ENCODE assay signal across 12 mouse cellular contexts in the genomic region with DNA sequence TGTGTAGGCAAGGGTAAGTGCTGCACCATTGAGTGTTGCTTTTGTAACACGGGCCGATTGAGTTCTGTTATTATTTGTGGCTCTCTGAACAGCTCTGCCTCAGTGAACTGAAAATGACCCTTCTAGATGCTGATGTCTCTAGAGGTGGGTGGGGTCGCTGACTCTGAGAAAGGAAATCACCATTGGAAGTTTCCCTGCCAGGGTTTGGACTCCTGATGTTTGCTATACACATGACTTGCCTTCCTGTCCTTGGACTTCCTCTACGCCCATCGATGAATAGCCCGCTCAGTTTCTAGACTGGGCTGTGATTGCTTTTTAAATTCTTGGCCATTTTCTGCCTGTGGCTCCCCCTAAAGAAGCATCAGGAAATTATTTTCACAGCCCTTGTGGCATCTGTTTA. TPM values are rescaled to one million over a fixed set of nuclear protein-coding genes. Genes with fewer than 3 reads are reported as not detected.
DNase-seq lines count a peak whose midpoint lies in the region; ATAC-seq and TF ChIP-seq lines count a peak whose summit lies in the region.
"Had no signal": no experiment of that assay in that cellular context is flagged by ENCODE, and none has a peak within 500 bp of the region (broad histone marks: within the 10 kb centered on the region; RNA-seq: fewer than 3 reads in every experiment).

No protein-coding gene starts in this region.

- H3K27ac ChIP-seq in heart, adult 2 months: peak overlapping the region; percentile 90
- no peak overlapping the region for H3K27ac ChIP-seq in heart, embryonic 11.5 days (ENCODE audit: low read depth, low read length)
- H3K27ac ChIP-seq in midbrain, embryonic 13.5 days: no peak overlapping the region
- H3K27ac ChIP-seq: liver, embryonic 13.5 days had no signal

- no peaks in the 10 kb centered on the region for H3K27me3 ChIP-seq in heart, adult 2 months (ENCODE audit: control insufficient read depth, insufficient read depth, low read length)
- no peaks in the 10 kb centered on the region for H3K27me3 ChIP-seq in heart, embryonic 11.5 days (ENCODE audit: control insufficient read depth, insufficient read depth, low read length)
- no peaks in the 10 kb centered on the region for H3K27me3 ChIP-seq in midbrain, embryonic 13.5 days
- H3K27me3 ChIP-seq: liver, embryonic 13.5 days had no signal

- ATAC-seq in heart, embryonic 11.5 days (replicated peaks; ENCODE audit: insufficient number of reproducible peaks, low FRiP score, low TSS enrichment): no peak
- ATAC-seq in midbrain, embryonic 13.5 days: no peak
- ATAC-seq: CD4-positive, CD25-positive, alpha-beta regulatory T cell, adult 4 months had no signal

- peak; percentile 37 for TF ChIP-seq CTCF in heart, adult 2 months (IDR thresholded peaks at IDR 0.05)

- peak; percentile 26; the same call in 1 of the 2 replicates for TF ChIP-seq POLR2A in heart, adult 2 months (IDR thresholded peaks at IDR 0.05; ENCODE audit: insufficient read depth, low read depth, low read length)

- H3K4me3 ChIP-seq in heart, adult 2 months: peak overlapping the region; percentile 3; the same call in 1 of the 2 replicates
- H3K4me3 ChIP-seq in heart, embryonic 11.5 days (ENCODE audit: low read depth, low read length): no peak overlapping the region
- H3K4me3 ChIP-seq in midbrain, embryonic 13.5 days (replicated peaks): no peak overlapping the region
- H3K4me3 ChIP-seq: liver, embryonic 13.5 days had no signal

- peak; percentile 82 for TF ChIP-seq EP300 in heart, adult 2 months (IDR thresholded peaks at IDR 0.05; ENCODE audit: insufficient read depth, low read depth, low read length)

- H3K9ac ChIP-seq in heart, adult 2 months (ENCODE audit: low read depth, low read length): peak overlapping the region; percentile 24; the same call in 1 of the 2 replicates
- H3K9ac ChIP-seq in heart, embryonic 11.5 days (ENCODE audit: low read depth, low read length): no peak overlapping the region
- no peak overlapping the region for H3K9ac ChIP-seq in midbrain, embryonic 13.5 days (replicated peaks)
- H3K9ac ChIP-seq: liver, embryonic 13.5 days had no signal

- WGBS in heart, adult 2 months: 36% methylated on average over 6 of the region's 6 CpGs
- 80% methylated on average over 6 of the region's 6 CpGs for WGBS in heart, embryonic 11.5 days (ENCODE audit: insufficient replicate concordance)
- 86% methylated on average over 6 of the region's 6 CpGs for WGBS in midbrain, embryonic 13.5 days

- intact Hi-C loops in heart, adult 2 months (cut with DNase I): no loop called here

- peaks cover 8% of the 10 kb centered on the region for H3K36me3 ChIP-seq in heart, adult 2 months (ENCODE audit: control insufficient read depth, insufficient read depth, low read length)
- no peaks in the 10 kb centered on the region for H3K36me3 ChIP-seq in heart, embryonic 11.5 days (ENCODE audit: control insufficient read depth, insufficient read depth, low read length)
- H3K36me3 ChIP-seq in midbrain, embryonic 13.5 days: no peaks in the 10 kb centered on the region
- H3K36me3 ChIP-seq: liver, embryonic 13.5 days had no signal

- H3K79me2 ChIP-seq in heart, adult 2 months (replicated peaks; ENCODE audit: control insufficient read depth, insufficient read depth, low read length): no peaks in the 10 kb centered on the region

- DNase-seq in heart, adult 2 months: peak in 1 of 2 experiments; percentile 71
- DNase-seq in R1 (ENCODE audit: low read depth, low spot score): peak; percentile 90
- DNase-seq in kidney, adult 8-10 months: peak; percentile 31 to 51
- peak; percentile 49 to 66 for DNase-seq in lung, postnatal 4 days
- no peak for DNase-seq in right cerebral cortex, postnatal 10 days (ENCODE audit: low spot score in 2 of 2)
- DNase-seq in cerebellum, postnatal 36 days: no peak
- DNase-seq: adrenal gland, adult 8-10 months; liver, embryonic 13.5 days had no signal

- H3K9me3 ChIP-seq in heart, embryonic 11.5 days (replicated peaks; ENCODE audit: control insufficient read depth, low read length): no peaks in the 10 kb centered on the region
- no peaks in the 10 kb centered on the region for H3K9me3 ChIP-seq in midbrain, embryonic 13.5 days
- H3K9me3 ChIP-seq: liver, embryonic 13.5 days had no signal

- H3K4me2 ChIP-seq in heart, embryonic 11.5 days: no peak overlapping the region
- no peak overlapping the region for H3K4me2 ChIP-seq in midbrain, embryonic 13.5 days (replicated peaks)
- H3K4me2 ChIP-seq: liver, embryonic 13.5 days had no signal

- peaks cover 40% of the 10 kb centered on the region for H3K4me1 ChIP-seq in heart, adult 2 months (ENCODE audit: control insufficient read depth, insufficient read depth, low read length)
- H3K4me1 ChIP-seq in heart, embryonic 11.5 days (ENCODE audit: control insufficient read depth, insufficient read depth, low read length): no peaks in the 10 kb centered on the region
- peaks cover 8% of the 10 kb centered on the region for H3K4me1 ChIP-seq in midbrain, embryonic 13.5 days (replicated peaks)

RNA-seq across cellular contexts. Expression of a gene that starts 23.5 kb away (rescaled TPM):
- total RNA-seq in heart, adult 2 months (2021): not detected
- 8.1 TPM in 1 of 2 replicates, not detected in the other for polyA plus RNA-seq in heart, adult 2 months (2012; rRNA removed)
- polyA plus RNA-seq in heart, embryonic 11.5 days (2014; fragmentation: Nextera tagmentation; extraction: Ambion mirVana): not detected in 2 replicates
- 0.51 and 0.73 TPM in 2 replicates for polyA plus RNA-seq in midbrain, embryonic 13.5 days (2015; fragmentation: Nextera tagmentation; extraction: Ambion mirVana)
- total RNA-seq: adrenal gland, adult 8-10 months had no signal
- polyA plus RNA-seq: CD4-positive, CD25-positive, alpha-beta regulatory T cell, adult 4 months; frontal cortex, adult 2 months; liver, embryonic 13.5 days had no signal

RNA-seq across cellular contexts. Expression of a gene that starts 37.7 kb away (rescaled TPM):
- 10 to 100 TPM; 42.7 to 44.1 TPM for total RNA-seq in heart, adult 2 months (2021)
- polyA plus RNA-seq in heart, adult 2 months (2012; rRNA removed): 63.0 and 97.8 TPM in 2 replicates
- polyA plus RNA-seq in heart, embryonic 11.5 days (2014; fragmentation: Nextera tagmentation; extraction: Ambion mirVana): 1.6 and 2.1 TPM in 2 replicates
- 8.4 and 9.9 TPM in 2 replicates for polyA plus RNA-seq in midbrain, embryonic 13.5 days (2015; fragmentation: Nextera tagmentation; extraction: Ambion mirVana)

RNA-seq across cellular contexts. Expression of a gene that starts 41.2 kb away (rescaled TPM):
- 10 to 100 TPM; 13.5 to 14.6 TPM for total RNA-seq in heart, adult 2 months (2021)
- 9.8 and 17.3 TPM in 2 replicates for polyA plus RNA-seq in heart, adult 2 months (2012; rRNA removed)
- polyA plus RNA-seq in heart, embryonic 11.5 days (2014; fragmentation: Nextera tagmentation; extraction: Ambion mirVana): 1.9 and 2.3 TPM in 2 replicates
- 0.34 and 0.43 TPM in 2 replicates for polyA plus RNA-seq in midbrain, embryonic 13.5 days (2015; fragmentation: Nextera tagmentation; extraction: Ambion mirVana)

Comparison
In these comparisons a context has a peak if more than half of its experiments do, and no peak if none do; other contexts are left out.
1. DNase-seq: peak in R1 (single experiment), kidney, adult 8-10 months (2 of 2) and lung, postnatal 4 days (2 of 2); none in right cerebral cortex, postnatal 10 days (0 of 2) and cerebellum, postnatal 36 days (0 of 2).